Mouse (Mus musculus) activated CD4-positive, CD25-positive, alpha-beta regulatory T cell, adult 4 months (primary cell): ENCODE measurements around the gene Gm21992. TPM values are rescaled to one million over a fixed set of nuclear protein-coding genes. Genes with fewer than 3 reads are reported as not detected.
A peak's percentile ranks its signal among the peaks of the same experiment; 100 is the strongest.

Experiments used
- ATAC-seq: one replicate; pipeline ENCODE4 v1.8.0; 2017
- polyA plus RNA-seq, 2 experiments: library from polyadenylated mRNA; unstranded; fragments of 100-300 nt; shearing (Covaris generic); gene quantifications; one replicate each; pipeline ENCODE4 v1.2.1; 2017

The Gm21992 gene
- 10 to 100 TPM; 36.1 to 36.5 TPM for polyA plus RNA-seq

DNA sequence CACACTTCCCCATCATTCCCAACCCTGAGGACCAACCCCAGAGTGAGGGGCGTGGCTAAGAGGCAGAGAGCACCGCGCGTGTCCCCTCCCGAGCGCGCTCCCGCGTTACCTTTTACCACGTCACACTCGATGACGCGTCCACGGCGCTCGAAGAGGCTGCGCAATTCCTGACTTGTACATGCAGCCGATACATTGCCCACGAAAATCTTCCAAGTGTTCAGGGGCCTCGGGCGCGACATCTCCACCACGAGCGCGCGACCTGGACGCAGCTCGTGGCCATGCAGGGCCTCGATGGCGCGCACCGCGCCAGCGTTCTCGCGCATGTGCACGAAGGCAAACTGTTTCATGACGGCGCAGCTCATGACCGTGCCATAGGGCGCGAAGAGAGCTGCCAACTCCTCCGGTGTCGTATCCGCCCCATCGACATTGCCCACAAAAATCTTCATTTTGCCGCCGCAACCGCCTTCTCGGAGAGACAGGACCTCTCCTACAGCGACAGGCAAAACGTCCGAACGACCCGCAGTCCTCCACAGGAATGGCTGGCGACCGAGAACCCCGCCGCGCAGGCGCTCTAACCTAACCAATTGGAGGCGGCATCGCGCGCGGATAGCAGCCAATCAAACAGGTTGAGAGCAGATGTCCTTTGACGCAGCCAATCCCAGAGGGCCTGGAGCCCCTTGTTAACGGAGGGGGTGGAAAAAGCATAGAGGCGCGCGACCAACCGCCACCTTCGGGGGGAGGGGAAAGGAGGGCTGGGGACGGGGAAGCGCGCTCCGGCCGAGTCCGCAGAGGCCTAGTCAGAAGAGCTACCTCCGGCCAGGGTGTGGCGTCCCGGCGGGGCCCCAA is at the start of gene Gm21992, which contains the start of gene Rbm14:
Gene Gm21992 (minus strand): TSS at position 550 of the 846 bp plus-strand sequence.
Gene Rbm14 (minus strand): TSS at position 572 of the 846 bp plus-strand sequence.
- peak; percentile 94 for ATAC-seq

DNA sequence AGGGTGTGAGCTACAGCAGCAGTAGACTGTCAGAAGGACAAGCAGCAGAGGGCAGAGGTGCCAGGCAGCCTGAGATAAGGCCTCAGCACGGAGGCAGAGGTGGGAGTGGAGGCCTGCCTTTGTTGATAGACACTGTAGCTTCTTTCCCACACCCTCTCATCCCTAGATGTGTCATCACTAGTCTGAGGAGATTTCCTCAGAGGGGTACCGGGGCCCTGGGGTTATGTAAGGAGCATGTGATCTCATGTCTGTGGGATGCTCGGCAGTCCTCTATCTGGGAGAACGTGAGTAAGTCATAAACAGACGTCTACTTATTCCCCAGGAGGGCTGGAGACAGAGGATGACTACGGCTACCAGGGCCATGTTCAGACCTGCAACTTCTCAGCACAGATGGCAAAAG is 47.7 kb upstream of the Gm21992 start:
- ATAC-seq, result no peak

DNA sequence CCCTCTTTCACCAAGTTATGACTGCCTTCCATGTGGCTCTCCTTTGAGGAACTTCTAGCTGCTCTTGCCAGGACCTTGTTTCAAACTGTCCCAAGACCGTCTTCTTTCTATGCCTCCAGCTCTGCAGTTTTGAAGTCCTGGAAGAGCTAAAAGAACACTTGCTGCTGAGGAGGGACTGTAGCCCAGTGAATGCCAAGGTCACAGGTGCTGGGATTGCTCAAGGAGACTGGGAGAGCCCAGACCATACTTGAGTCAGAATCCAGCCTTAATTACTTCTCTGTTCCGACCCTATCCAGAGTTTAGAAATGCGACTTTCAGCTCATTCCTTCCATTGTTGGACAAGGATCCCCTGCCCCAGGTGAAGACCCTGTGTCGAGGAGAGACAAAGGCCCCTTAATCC is 44.5 kb upstream of the Gm21992 start:
- ATAC-seq, result no peak

GRCm38 (mm10) chr19:4855470-4855820 is 44.0 kb upstream of the Gm21992 start:
- no peak for ATAC-seq

GRCm38 (mm10) chr19:4854552-4855469 is 43.4 kb upstream of the Gm21992 start, which contains the start of gene Ctsf:
TSS of gene Ctsf (plus strand) at chr19:4855130.
- ATAC-seq, result no peak

GRCm38 (mm10) chr19:4850281-4850680 is 38.9 kb upstream of the Gm21992 start:
- no peak for ATAC-seq

DNA sequence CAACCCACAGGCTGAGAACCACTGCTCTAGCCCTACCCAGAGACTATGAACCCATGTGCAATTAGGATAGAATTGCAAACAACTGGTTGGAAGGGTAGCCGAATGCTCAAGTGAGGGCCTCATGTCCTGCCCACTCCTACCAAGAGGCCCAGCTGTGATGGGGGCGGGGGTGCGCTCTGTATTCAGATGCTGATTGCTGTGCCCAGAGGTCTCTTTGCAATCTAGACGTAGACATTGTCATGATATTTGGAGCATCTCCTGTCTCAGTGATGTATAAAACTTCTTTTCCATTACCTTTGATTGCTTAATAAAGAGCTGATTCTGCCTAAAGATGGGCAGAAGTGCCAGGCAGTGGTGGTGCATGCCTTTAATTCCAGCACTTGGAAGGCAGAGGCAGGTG is 38.4 kb upstream of the Gm21992 start:
- ATAC-seq, result no peak

- peak; percentile 65 for ATAC-seq
Observed at GRCm38 (mm10) chr19:4847490-4847889, 36.1 kb upstream of the Gm21992 start.

GRCm38 (mm10) chr19:4845846-4846245 is 34.4 kb upstream of the Gm21992 start:
- ATAC-seq, result no peak

- ATAC-seq, result peak; percentile 24
Observed at GRCm38 (mm10) chr19:4842611-4843010, 31.2 kb upstream of the Gm21992 start.

- ATAC-seq, result no peak
Observed at GRCm38 (mm10) chr19:4840848-4841247, 29.4 kb upstream of the Gm21992 start.

- ATAC-seq, result peak; percentile 96
Observed at GRCm38 (mm10) chr19:4839149-4839548, 27.7 kb upstream of the Gm21992 start, which contains the start of the genes Ccs and Ccdc87. TSS of gene Ccs (minus strand) at chr19:4839332. TSS of gene Ccdc87 (plus strand) at chr19:4839366.

- ATAC-seq, result no peak
Observed at GRCm38 (mm10) chr19:4838526-4839140, 27.2 kb upstream of the Gm21992 start.

- no peak for ATAC-seq
Observed at GRCm38 (mm10) chr19:4837049-4837448, 25.6 kb upstream of the Gm21992 start.

GRCm38 (mm10) chr19:4836096-4836495 is 24.7 kb upstream of the Gm21992 start:
- no peak for ATAC-seq

GRCm38 (mm10) chr19:4833977-4834376 is 22.6 kb upstream of the Gm21992 start:
- no peak for ATAC-seq

DNA sequence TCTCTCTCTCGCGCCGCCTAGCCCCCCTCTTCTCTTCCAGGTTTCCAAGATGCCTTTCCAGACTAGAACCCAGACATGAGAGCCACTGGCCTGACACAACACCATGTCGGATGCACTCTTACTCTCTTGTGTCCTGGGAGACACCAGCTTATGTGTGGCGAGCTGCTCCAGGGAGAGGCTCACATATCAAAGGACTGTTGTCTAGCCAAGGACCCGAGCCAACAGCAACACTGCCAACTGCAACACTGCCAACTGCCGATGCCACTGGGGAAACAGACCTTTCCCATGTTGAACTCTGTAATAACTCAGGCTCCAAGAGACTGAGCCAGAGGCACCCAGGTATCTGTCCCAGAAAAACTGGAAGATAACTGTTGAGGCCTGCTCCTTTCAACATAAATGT is 17.7 kb upstream of the Gm21992 start:
- no peak for ATAC-seq

DNA sequence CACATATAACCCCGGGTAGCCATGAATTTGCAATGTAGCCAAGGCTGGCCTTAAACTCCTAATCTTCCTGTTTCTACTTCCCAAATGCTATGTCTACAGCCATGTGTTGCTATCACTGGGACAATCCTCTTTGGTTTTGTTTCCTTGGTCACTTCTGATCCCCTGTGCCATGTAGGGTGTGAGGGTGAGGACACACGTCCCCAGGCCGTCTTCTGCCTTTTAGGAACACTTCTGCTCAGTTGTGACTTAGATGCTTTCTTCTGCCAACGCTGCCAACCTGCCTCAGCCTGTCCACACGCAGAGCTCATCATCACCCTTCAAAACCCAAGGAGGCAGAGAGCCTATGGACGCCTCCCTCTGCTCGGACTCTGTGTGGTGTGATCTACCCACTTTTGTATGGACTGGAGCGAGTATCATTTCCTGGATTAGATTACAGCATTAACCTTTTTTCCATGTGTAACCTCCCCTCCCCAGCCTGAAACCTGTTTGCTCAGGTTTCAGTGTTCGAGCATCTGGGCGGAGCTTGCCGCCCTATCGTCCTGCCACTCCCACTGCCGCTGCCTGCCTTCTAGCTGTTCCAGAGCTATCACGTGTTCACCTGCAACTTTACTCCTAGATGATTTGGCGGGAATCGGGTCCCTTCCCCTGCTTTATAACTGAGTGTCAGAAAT is 17.2 kb upstream of the Gm21992 start:
- ATAC-seq, result no peak

DNA sequence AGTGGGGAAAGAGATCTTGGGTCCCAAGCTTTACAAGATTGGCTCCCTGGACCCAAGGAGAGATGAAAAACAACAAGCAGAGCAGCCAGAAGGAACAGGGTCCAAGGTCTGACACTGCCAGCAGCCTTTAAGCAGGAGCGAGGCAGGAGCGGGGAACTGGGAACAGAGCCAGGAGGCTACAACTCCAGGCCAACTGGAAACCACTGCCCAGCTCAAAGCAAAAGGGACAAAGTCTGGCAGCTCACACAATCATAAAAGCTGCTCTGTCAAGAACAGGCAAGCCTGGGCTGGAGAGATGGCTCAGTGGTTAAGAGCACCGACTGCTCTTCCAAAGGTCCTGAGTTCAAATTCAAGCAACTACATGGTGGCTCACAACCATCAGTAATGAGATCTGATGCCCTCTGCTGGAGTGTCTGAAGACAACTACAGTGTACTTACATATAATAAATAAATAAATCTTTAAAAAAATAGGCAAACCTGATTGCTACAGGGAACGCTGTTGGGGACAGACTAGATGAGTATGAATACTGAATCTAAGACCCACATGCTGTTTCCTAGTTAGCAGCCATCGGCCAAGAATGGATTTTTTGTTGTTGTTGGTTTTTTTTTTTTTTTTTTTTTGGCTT is 9.4 kb upstream of the Gm21992 start:
- ATAC-seq, result no peak

GRCm38 (mm10) chr19:4817182-4817835 is 5.9 kb upstream of the Gm21992 start:
- no peak for ATAC-seq

DNA sequence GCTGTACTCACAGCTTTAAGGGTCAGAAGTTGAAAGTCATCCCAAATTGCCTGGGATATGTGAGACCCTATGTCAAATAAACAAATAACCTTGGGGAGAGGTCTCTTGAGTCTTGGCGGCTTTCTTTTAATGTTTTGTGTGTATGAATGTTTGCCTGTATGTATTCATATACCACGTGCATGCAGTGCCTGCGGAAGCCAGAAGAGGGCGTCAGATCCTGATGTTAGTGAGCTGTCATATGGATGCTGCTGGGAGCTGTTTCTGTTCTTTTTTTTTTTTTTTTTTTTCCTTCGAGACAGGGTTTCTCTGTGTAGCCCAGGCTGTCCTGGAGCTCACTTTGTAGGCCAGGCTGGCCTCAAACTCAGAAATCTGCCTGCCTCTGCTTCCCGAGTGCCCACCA is 1.6 kb upstream of the Gm21992 start:
- ATAC-seq, result no peak
